Mouse (Mus musculus) heart, embryonic 11.5 days (tissue): ENCODE data around the gene Sv2c. TPM values are rescaled to one million over a fixed set of nuclear protein-coding genes. Genes with fewer than 3 reads are reported as not detected.

ENCODE experiments used
- ATAC-seq: fragments of 200-750 bp; cut with Nextera tagmentation; replicated peaks from 2 replicates; pipeline ENCODE4 v1.8.0; 2017; ENCODE audit warnings: moderate library complexity; ENCODE audit not compliant: insufficient number of reproducible peaks, low FRiP score, low TSS enrichment
- H3K27ac ChIP-seq: fragments of 300-500 bp; sonication (generic); 2 replicates; pipeline ENCODE4 v1.5.1; 2014; ENCODE audit warnings: mild to moderate bottlenecking, low read depth, low read length
- H3K27me3 ChIP-seq: fragments of 300-500 bp; sonication (generic); 2 replicates; pipeline ENCODE4 v1.6.1; 2014; ENCODE audit warnings: mild to moderate bottlenecking, low read length, mixed read lengths; ENCODE audit not compliant: control insufficient read depth, insufficient read depth
- H3K36me3 ChIP-seq: fragments of 300-500 bp; sonication (generic); 2 replicates; pipeline ENCODE4 v1.6.1; 2014; ENCODE audit warnings: mild to moderate bottlenecking, low read length, moderate library complexity, mixed read lengths; ENCODE audit not compliant: control insufficient read depth, insufficient read depth
- H3K4me1 ChIP-seq: fragments of 300-500 bp; sonication (generic); 2 replicates; pipeline ENCODE4 v1.6.1; 2014; ENCODE audit warnings: low read length; ENCODE audit not compliant: control insufficient read depth, insufficient read depth
- H3K4me2 ChIP-seq: fragments of 300-500 bp; sonication (generic); 2 replicates; pipeline ENCODE4 v1.6.1; 2014; ENCODE audit warnings: mild to moderate bottlenecking, moderate library complexity
- H3K4me3 ChIP-seq: fragments of 300-500 bp; sonication (generic); 2 replicates; pipeline ENCODE4 v1.5.1; 2014; ENCODE audit warnings: low read depth, low read length
- H3K9ac ChIP-seq: fragments of 300-500 bp; sonication (generic); 2 replicates; pipeline ENCODE4 v1.6.1; 2014; ENCODE audit warnings: mild to moderate bottlenecking, low read depth, low read length, moderate library complexity
- H3K9me3 ChIP-seq: fragments of 300-500 bp; sonication (generic); replicated peaks from 2 replicates; pipeline ENCODE4 v1.6.1; 2016; ENCODE audit warnings: low read length; ENCODE audit not compliant: control insufficient read depth
- WGBS: fragments of 180-500 bp; shearing (Covaris S2); extraction: QIAGEN DNeasy Blood & Tissue Kit; methylation state at CpG from one replicate; pipeline ENCODE4 v1.1.7; 2014; ENCODE audit not compliant: insufficient replicate concordance; 5-methylcytosine and 5-hydroxymethylcytosine counted together
- polyA plus RNA-seq: library from polyadenylated mRNA; unstranded; fragments of >200 nt; fragmentation: Nextera tagmentation; extraction: Ambion mirVana; gene quantifications from 2 replicates; pipeline ENCODE4 v1.2.1, GENCODE M21; 2014

Sv2c gene
- polyA plus RNA-seq, 1 experiment from 2014 or later = 0.69 TPM

DNA sequence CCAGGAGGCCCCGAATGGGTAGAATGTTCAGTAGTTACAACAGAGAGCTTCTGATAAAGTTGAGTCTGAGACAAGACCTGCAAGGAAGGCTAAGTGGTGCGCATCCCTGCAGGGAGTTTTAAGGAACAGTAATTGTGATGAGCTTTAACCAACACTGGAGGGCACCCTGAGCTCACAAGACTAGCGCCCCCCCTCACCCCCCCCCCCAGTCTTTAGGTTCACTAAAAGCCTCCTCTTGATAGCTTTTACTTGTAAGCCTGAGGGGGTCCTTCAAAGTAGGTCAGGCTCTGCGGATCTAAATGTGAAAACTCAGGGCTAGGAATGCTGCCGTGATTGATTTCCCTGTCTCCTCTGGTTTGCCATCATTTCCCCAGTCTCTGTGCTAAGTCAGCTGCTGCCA is 129.9 kb downstream of the Sv2c start:
- Histone ChIP-seq H3K4me2 (no peak overlapping the region), H3K9ac (no peak overlapping the region), H3K4me3 (no peak overlapping the region), H3K4me1 (no peaks in the 10 kb centered on the region), H3K9me3 (no peaks in the 10 kb centered on the region), H3K27me3 (no peaks in the 10 kb centered on the region), H3K36me3 (no peaks in the 10 kb centered on the region), H3K27ac (no peak overlapping the region)
- WGBS = 32% methylated on average over 5 of the region's 5 CpGs
- ATAC-seq = no peak

DNA sequence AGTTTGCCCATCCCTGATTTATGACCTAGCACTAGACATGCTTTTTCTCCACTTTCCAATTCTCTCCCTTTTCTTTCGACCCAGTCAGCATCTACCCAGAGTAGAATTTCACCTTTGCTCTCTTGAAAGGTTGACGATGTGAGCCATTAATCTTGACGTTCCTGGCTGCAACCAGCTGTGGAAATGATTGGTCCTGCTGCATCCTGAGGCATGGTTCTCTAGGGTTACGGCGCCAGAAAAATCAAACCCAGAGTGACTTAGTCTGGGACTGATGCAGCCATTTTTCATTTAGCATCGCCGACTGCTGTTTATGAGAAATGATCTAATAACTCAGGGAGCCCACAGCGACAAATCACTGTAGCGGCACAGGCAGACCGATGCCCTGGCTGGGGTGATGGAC is 133.0 kb downstream of the Sv2c start:
- H3K4me3 ChIP-seq = no peak overlapping the region
- no peak overlapping the region for H3K9ac ChIP-seq
- no peaks in the 10 kb centered on the region for H3K27me3 ChIP-seq
- H3K4me1 ChIP-seq = no peaks in the 10 kb centered on the region
- H3K9me3 ChIP-seq = no peaks in the 10 kb centered on the region
- 75% methylated on average over 10 of the region's 10 CpGs for WGBS
- no peak overlapping the region for H3K27ac ChIP-seq
- no peak for ATAC-seq
- no peaks in the 10 kb centered on the region for H3K36me3 ChIP-seq
- H3K4me2 ChIP-seq = no peak overlapping the region

DNA sequence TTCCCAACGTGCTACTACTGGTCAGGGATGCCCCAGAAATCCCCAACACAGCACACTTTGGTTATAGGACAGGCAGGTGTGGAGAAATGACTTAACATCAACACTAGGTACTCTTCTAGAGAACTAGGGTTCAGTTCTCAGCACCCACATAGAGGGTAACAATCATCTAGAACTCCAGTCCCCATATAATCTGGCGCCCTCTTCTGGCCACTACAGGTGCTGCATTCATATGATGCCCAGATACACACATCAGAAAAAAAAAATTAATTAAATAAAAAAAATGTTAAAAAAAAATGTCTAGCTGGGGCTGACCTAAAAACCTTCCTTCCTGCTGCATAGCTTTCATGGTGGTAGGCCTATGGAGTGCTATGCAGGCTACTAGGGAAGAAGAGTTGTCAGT is 135.1 kb downstream of the Sv2c start:
- Histone ChIP-seq H3K4me2 (no peak overlapping the region), H3K27me3 (no peaks in the 10 kb centered on the region), H3K27ac (no peak overlapping the region), H3K4me3 (no peak overlapping the region), H3K4me1 (no peaks in the 10 kb centered on the region), H3K9me3 (no peaks in the 10 kb centered on the region), H3K9ac (no peak overlapping the region), H3K36me3 (no peaks in the 10 kb centered on the region)
- no peak for ATAC-seq
- WGBS = 41% methylated on average over 2 of the region's 2 CpGs

DNA sequence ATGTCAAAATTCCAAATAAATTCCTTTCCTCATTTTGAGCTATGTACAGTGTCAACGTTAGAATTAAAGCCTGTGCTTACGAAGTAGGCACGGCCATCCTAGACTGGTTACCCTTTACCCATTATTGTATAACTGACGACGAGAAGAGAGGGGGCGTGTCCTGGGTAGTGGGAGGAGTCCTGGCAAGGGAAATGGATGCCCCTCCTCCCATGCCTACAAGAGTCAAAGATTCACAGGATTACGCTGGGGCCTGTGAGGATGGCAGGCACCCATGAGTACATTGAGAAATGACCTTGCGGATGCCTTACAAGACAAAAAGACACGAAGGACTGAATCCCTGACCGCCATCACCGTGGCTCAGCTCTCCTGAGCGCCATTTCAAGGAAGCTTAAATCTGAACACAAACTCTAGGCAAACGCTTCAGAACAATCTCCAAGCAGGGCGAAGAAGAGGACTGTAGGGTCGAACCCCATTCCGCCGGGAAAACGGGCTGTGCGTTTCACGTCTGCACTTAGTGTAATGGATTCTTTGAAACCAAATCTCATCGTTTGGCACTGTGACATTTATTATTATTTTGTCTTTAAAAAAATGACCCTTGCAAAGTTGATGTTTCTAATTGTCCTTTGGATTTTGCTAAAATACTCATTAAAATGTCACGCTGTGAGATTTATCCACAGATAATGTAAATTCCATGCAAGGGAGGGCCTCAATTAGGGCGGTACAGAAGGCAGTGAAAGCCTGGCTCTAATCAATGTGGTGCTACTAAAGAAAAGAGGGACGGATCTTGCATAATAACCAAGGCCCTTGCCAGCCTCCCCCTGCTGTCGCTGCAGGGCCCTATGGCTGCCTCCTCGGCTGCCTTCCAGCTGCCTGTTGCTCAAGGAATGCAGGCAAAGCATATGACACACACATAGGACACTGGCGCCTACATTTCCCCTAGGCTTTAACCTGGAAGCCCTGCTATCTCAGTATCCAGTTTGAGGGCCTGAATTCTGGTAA is 137.4 kb downstream of the Sv2c start:
- no peaks in the 10 kb centered on the region for H3K36me3 ChIP-seq
- 72% methylated on average over 27 of the region's 27 CpGs for WGBS
- H3K27me3 ChIP-seq = no peaks in the 10 kb centered on the region
- H3K9me3 ChIP-seq = no peaks in the 10 kb centered on the region
- no peak overlapping the region for H3K27ac ChIP-seq
- H3K9ac ChIP-seq = no peak overlapping the region
- no peak for ATAC-seq
- no peak overlapping the region for H3K4me2 ChIP-seq
- H3K4me1 ChIP-seq = no peaks in the 10 kb centered on the region
- no peak overlapping the region for H3K4me3 ChIP-seq

DNA sequence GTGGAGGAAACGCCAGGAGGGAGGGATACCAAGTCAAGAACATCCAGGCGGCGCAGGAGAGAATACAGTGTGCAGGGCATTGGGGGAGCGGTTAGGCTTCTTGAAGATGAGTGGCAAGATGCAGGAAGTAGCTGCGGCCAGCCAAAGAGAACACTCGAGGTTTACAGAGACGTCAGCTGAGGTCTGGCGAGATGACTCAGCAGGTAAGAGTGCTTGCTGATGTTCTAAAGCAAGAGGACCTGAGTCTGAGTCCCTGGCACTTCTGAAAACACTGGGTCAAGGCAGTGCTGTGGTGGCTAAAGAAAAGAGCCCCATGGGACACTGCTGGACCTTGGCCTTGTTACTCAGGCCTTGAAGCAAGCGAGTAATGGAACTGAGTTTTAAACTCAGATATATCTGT is 144.2 kb downstream of the Sv2c start:
- no peak overlapping the region for H3K27ac ChIP-seq
- no peak overlapping the region for H3K4me3 ChIP-seq
- no peak for ATAC-seq
- no peaks in the 10 kb centered on the region for H3K27me3 ChIP-seq
- 73% methylated on average over 9 of the region's 9 CpGs for WGBS
- H3K9ac ChIP-seq = no peak overlapping the region
- no peaks in the 10 kb centered on the region for H3K9me3 ChIP-seq
- H3K4me2 ChIP-seq = no peak overlapping the region
- no peaks in the 10 kb centered on the region for H3K36me3 ChIP-seq
- H3K4me1 ChIP-seq = no peaks in the 10 kb centered on the region

DNA sequence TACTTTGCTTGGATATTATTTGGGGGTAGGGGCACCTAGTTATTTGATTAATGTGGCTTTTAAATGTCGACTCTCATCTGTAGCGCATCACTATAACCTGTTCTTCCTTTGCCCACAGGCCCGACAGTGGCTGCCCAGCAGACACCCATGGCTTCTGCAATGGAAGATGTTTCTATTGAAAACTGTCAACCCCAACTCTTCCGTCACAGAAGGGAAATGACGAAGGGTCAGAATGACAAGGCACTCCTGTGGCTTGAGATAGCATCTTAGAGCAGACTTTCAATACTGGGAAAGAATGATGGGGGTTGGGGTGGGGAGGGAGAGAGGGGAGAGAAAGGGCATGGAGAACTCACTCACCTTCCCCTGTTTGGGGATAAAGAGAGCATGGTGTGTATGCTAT is 145.2 kb downstream of the Sv2c start:
- H3K9me3 ChIP-seq = no peaks in the 10 kb centered on the region
- no peaks in the 10 kb centered on the region for H3K36me3 ChIP-seq
- H3K4me1 ChIP-seq = peaks cover 4% of the 10 kb centered on the region; the same call in 1 of the 2 replicates
- no peak overlapping the region for H3K4me3 ChIP-seq
- H3K4me2 ChIP-seq = no peak overlapping the region
- no peak overlapping the region for H3K27ac ChIP-seq
- H3K27me3 ChIP-seq = no peaks in the 10 kb centered on the region
- no peak for ATAC-seq
- whole genome bisulfite sequencing = 68% methylated on average over 5 of the region's 5 CpGs
- no peak overlapping the region for H3K9ac ChIP-seq

DNA sequence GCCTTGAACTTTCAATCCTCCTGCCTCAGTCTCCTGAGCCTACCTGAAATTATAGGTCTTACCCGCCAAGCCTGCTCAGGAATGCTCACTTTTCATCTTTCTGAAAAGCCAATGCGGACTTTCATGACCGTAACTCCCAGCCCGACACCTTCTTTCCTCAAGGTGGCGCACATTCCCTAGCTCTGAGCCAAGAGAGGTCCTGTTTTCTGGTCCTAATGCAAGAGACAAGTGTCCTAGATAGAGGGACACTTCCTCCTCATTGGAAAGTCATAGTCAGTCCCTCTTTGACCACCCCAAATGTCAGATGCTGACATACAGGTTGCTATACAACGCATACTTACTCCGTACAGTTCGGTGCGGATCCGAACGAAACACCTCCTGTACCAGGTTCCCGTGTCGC is 146.0 kb downstream of the Sv2c start:
- Histone ChIP-seq H3K4me2 (no peak overlapping the region), H3K4me1 (peaks cover 4% of the 10 kb centered on the region; the same call in 1 of the 2 replicates), H3K27ac (no peak overlapping the region), H3K36me3 (no peaks in the 10 kb centered on the region), H3K9ac (no peak overlapping the region), H3K4me3 (no peak overlapping the region), H3K9me3 (no peaks in the 10 kb centered on the region), H3K27me3 (no peaks in the 10 kb centered on the region)
- 68% methylated on average over 13 of the region's 13 CpGs for WGBS
- ATAC-seq = no peak

DNA sequence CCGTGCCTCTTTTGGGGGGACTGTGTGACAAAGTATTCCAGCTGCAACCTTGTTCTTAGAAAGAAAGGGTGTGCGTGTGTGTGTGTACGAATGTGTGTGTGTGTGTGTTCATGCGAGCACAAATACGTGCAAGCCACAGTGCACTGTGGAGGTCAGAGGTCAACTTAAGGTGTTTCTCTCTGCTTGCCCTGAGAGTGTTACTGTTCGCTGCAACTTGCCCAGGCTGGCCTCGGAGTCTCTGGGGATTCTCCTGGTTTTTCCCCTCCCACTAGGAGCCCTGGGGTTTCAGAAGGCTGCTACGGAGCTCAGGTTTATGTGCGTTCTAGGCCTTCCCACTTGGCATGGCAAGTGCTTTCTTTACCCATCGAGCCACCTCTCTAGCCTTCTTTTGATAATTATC is 157.2 kb downstream of the Sv2c start:
- Histone ChIP-seq H3K4me1 (peaks cover 2% of the 10 kb centered on the region; the same call in 1 of the 2 replicates), H3K27ac (no peak overlapping the region), H3K9me3 (no peaks in the 10 kb centered on the region), H3K9ac (no peak overlapping the region), H3K4me3 (no peak overlapping the region), H3K4me2 (no peak overlapping the region), H3K36me3 (no peaks in the 10 kb centered on the region), H3K27me3 (no peaks in the 10 kb centered on the region)
- 78% methylated on average over 10 of the region's 10 CpGs for WGBS
- ATAC-seq = no peak

DNA sequence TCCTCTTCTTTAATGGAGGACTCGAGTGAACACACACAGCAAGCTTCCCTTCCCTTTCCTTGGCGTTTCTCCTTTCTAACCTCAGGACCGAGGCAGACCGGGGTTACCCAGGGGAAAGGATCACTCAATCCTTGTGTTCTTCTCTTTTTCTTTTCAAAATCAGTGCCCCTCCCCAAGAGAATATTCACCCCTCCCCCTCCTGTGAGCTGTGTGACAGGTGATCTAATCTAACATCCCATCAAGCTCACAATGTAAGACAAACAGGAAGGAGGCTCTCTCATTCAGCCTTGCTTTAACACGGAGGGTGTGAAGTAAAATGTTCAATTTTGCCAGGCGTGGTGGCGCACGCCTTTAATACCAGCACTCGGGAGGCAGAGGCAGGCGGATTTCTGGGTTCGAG is 158.3 kb downstream of the Sv2c start:
- ATAC-seq = no peak
- WGBS = 85% methylated on average over 11 of the region's 11 CpGs

More for the DNA sequence above, 158.3 kb downstream of the Sv2c start:
- Histone ChIP-seq H3K9ac (no peak overlapping the region), H3K4me1 (peaks cover 2% of the 10 kb centered on the region; the same call in 1 of the 2 replicates), H3K9me3 (no peaks in the 10 kb centered on the region), H3K4me2 (no peak overlapping the region), H3K36me3 (no peaks in the 10 kb centered on the region), H3K27me3 (no peaks in the 10 kb centered on the region), H3K4me3 (no peak overlapping the region), H3K27ac (no peak overlapping the region)
